Mouse (Mus musculus) liver, embryonic 14 days (tissue): Measurements from ENCODE around the gene Ntng2. TPM values are rescaled to one million over a fixed set of nuclear protein-coding genes. Genes with fewer than 3 reads are reported as not detected.

Experiments
- polyA plus RNA-seq: library from polyadenylated mRNA; depleted of rRNA; stranded (reverse); fragments of >200 nt; gene quantifications from 2 replicates; pipeline ENCODE4 v1.2.3, GENCODE M21; 2012; rRNA removed

The Ntng2 gene
- polyA plus RNA-seq: 0.22 and 0.32 TPM in 2 replicates

DNA sequence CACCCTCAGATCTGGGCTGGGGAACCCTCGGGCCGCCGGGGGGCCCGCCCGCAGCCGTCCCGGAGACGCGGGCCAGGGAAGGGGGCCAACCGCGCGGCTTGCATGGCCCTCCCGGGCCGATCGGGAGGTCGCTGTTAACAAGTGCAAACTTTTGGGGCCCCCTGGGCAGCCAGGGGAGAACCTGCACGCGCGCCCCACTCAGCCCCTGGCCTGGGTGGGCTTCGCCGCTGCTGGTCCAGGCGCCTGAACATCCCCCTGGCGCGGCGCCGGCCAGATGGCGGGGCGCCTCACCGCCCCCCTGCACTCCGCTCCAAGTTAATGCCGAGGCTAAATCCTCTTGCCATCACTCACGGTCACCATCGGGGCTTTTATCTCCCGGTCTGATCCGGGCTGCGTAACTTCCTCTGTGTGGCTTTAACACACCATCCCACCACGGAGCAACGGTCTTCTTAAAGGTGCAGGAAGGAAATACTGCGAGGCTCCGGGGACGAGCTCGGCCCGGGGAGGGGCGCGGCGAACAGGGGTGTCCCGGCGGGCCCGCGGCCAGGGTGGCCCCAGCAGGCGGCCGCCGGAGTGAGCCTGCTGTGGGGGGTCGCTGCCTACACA is at the start of gene Ntng2:
TSS of gene Ntng2 (minus strand) at position 407 of the 606 bp plus-strand sequence.

Other genes starting within 250 kb of the Ntng2 start
- gene Cfap77, start 197.9 kb downstream of the Ntng2 start, polyA plus RNA-seq: 0.09 and 0.13 TPM in 2 replicates
- 4.8 and 5.2 TPM in 2 replicates for gene Ttf1, start 192.7 kb downstream of the Ntng2 start, polyA plus RNA-seq
- gene Setx, start 128.8 kb downstream of the Ntng2 start, polyA plus RNA-seq: 3.0 and 3.1 TPM in 2 replicates
- 13.9 and 16.4 TPM in 2 replicates for gene Med27, start 93.8 kb upstream of the Ntng2 start, polyA plus RNA-seq